Mouse (Mus musculus): ENCODE measurements around the gene Dcaf12.

The Dcaf12 gene

GRCm38 (mm10) chr4:41314141-41315129 lies at the start of gene Dcaf12:
Gene Dcaf12, minus strand, starts transcription at chr4:41314889.
- DNase-seq (ENCODE audit: low read depth, low spot score), result peak; percentile 94

GRCm38 (mm10) chr4:41361059-41361458 lies 46.4 kb upstream of the Dcaf12 start:
- DNase-seq (ENCODE audit: low read depth, low spot score), result no peak

- no peak for DNase-seq (ENCODE audit: low read depth, low spot score)
Measured at GRCm38 (mm10) chr4:41359358-41359757, 44.7 kb upstream of the Dcaf12 start.

GRCm38 (mm10) chr4:41358669-41359068 lies 44.0 kb upstream of the Dcaf12 start:
- no peak for DNase-seq (ENCODE audit: low read depth, low spot score)

- DNase-seq (ENCODE audit: low read depth, low spot score), result no peak
Measured at GRCm38 (mm10) chr4:41357154-41357553, 42.5 kb upstream of the Dcaf12 start.

GRCm38 (mm10) chr4:41353265-41353664 lies 38.6 kb upstream of the Dcaf12 start:
- DNase-seq (ENCODE audit: low read depth, low spot score), result no peak

GRCm38 (mm10) chr4:41352758-41353157 lies 38.1 kb upstream of the Dcaf12 start:
- no peak for DNase-seq (ENCODE audit: low read depth, low spot score)

GRCm38 (mm10) chr4:41349199-41349591 lies 34.5 kb upstream of the Dcaf12 start:
- peak; percentile 5 for DNase-seq (ENCODE audit: low read depth, low spot score)

GRCm38 (mm10) chr4:41348584-41349198 lies 34.0 kb upstream of the Dcaf12 start, which contains the start of gene Ubap1:
Gene Ubap1, plus strand, starts transcription at chr4:41348996.
- DNase-seq (ENCODE audit: low read depth, low spot score), result peak; percentile 97

GRCm38 (mm10) chr4:41347839-41348238 lies 33.1 kb upstream of the Dcaf12 start:
- no peak for DNase-seq (ENCODE audit: low read depth, low spot score)

GRCm38 (mm10) chr4:41346011-41346410 lies 31.3 kb upstream of the Dcaf12 start:
- no peak for DNase-seq (ENCODE audit: low read depth, low spot score)

GRCm38 (mm10) chr4:41340912-41341550 lies 26.3 kb upstream of the Dcaf12 start:
- no peak for DNase-seq (ENCODE audit: low read depth, low spot score)

GRCm38 (mm10) chr4:41336546-41336945 lies 21.9 kb upstream of the Dcaf12 start:
- no peak for DNase-seq (ENCODE audit: low read depth, low spot score)

GRCm38 (mm10) chr4:41331698-41332421 lies 17.2 kb upstream of the Dcaf12 start:
- DNase-seq (ENCODE audit: low read depth, low spot score), result no peak

- DNase-seq (ENCODE audit: low read depth, low spot score), result no peak
Measured at GRCm38 (mm10) chr4:41331085-41331484, 16.4 kb upstream of the Dcaf12 start.

- DNase-seq (ENCODE audit: low read depth, low spot score), result no peak
Measured at GRCm38 (mm10) chr4:41329481-41329880, 14.8 kb upstream of the Dcaf12 start.

- no peak for DNase-seq (ENCODE audit: low read depth, low spot score)
Measured at GRCm38 (mm10) chr4:41326876-41327275, 12.2 kb upstream of the Dcaf12 start.

- DNase-seq (ENCODE audit: low read depth, low spot score), result no peak
Measured at GRCm38 (mm10) chr4:41320971-41321370, 6.3 kb upstream of the Dcaf12 start.

- no peak for DNase-seq (ENCODE audit: low read depth, low spot score)
Measured at GRCm38 (mm10) chr4:41318267-41318666, 3.6 kb upstream of the Dcaf12 start.

- no peak for DNase-seq (ENCODE audit: low read depth, low spot score)
Measured at GRCm38 (mm10) chr4:41315173-41315572, 484 bp upstream of the Dcaf12 start.

GRCm38 (mm10) chr4:41313722-41314121 lies 967 bp downstream of the Dcaf12 start:
- DNase-seq (ENCODE audit: low read depth, low spot score), result no peak

All from forelimb bud, embryonic 11.5 days (tissue).